Mouse (Mus musculus): ENCODE measurements at regions not wholly inside any gene's neighbourhood (a gene's known extent, or its start where the extent isn't known, plus 50 kb on each side); places are given as distances from the start of the nearest gene placed in this dataset.
A peak's percentile ranks its signal among the peaks of the same experiment; 100 is the strongest.
"Not testable (repeated sequence)": the region's sequence is repeated elsewhere in the genome, so short reads cannot be mapped to it uniquely, and the experiment has no call there.

DNA sequence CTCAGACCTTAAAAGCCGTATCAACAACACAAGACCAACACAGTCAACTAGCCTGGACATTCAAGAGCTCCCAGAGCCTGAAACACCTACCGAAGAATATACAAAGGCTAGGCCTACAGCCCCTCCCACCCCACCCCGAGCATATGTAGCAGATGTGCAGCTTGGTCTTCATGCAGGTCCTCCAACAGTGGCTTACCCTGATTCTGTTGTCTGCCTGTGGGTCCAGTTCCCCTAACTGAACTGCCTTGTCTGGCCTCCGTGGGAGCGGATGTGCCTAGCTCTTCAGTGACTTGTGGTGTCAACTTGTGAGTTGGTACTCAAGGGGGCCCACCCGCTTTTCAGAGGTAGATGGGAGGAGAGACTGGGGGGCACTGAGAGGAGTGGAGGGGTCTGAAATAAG, 398.6 kb downstream of the Arl4a start:
- Histone ChIP-seq H3K27ac (replicated peaks; ENCODE audit: insufficient read depth, low read depth, low read length) (no peak overlapping the region), H3K9ac (ENCODE audit: low read depth, low read length) (no peak overlapping the region), H3K27me3 (ENCODE audit: control insufficient read depth, insufficient read depth, low read length) (0 out of 2 replicates have a peak, but pooled peaks cover 2% of the 10 kb centered on the region), H3K79me2 (ENCODE audit: control insufficient read depth, insufficient read depth, low read length) (no peaks in the 10 kb centered on the region), H3K4me1 (ENCODE audit: control insufficient read depth, insufficient read depth, low read length) (no peaks in the 10 kb centered on the region), H3K36me3 (ENCODE audit: control insufficient read depth, insufficient read depth, low read length) (no peaks in the 10 kb centered on the region), H3K4me3 (ENCODE audit: insufficient read depth, low read depth, low read length) (no peak overlapping the region)
- 77% methylated on average over 6 of the region's 6 CpGs for WGBS
- no peak for DNase-seq (ENCODE audit: extremely low read depth, low read depth, low spot score)
- TF ChIP-seq CTCF (IDR thresholded peaks at IDR 0.05; ENCODE audit: low read depth, low read length) (no peak), POLR2A (IDR thresholded peaks at IDR 0.05; ENCODE audit: extremely low read depth, insufficient read depth, low read length) (no peak)

DNA sequence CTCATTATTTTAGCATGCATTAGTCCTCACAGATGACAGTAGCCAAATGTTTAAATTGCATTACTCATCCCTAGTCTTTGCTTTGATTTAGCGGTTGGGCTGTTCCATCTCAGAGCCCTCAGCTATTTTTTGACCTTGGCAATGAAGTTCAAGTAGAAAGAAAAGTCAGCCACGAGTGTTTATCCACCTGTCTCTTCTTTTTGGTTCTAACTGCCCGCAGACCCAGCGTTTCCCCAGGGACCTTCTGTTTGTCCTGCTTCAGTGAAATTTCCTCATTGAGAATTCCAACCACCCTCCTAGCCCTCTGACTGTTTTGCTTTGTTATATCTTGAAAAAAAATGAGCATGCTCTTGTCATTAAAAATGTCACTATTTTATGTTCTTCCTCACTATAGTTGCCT, 403.5 kb downstream of the Arl4a start:
- Histone ChIP-seq H3K27ac (replicated peaks; ENCODE audit: insufficient read depth, low read depth, low read length) (no peak overlapping the region), H3K36me3 (ENCODE audit: control insufficient read depth, insufficient read depth, low read length) (no peaks in the 10 kb centered on the region), H3K27me3 (ENCODE audit: control insufficient read depth, insufficient read depth, low read length) (0 out of 2 replicates have a peak, but pooled peaks cover 2% of the 10 kb centered on the region), H3K4me3 (ENCODE audit: insufficient read depth, low read depth, low read length) (no peak overlapping the region), H3K9ac (ENCODE audit: low read depth, low read length) (no peak overlapping the region), H3K79me2 (ENCODE audit: control insufficient read depth, insufficient read depth, low read length) (no peaks in the 10 kb centered on the region), H3K4me1 (ENCODE audit: control insufficient read depth, insufficient read depth, low read length) (no peaks in the 10 kb centered on the region)
- DNase-seq (ENCODE audit: extremely low read depth, low read depth, low spot score) = no peak
- TF ChIP-seq CTCF (IDR thresholded peaks at IDR 0.05; ENCODE audit: low read depth, low read length) (no peak), POLR2A (IDR thresholded peaks at IDR 0.05; ENCODE audit: extremely low read depth, insufficient read depth, low read length) (no peak)
- WGBS = 70% methylated on average over 4 of the region's 4 CpGs

DNA sequence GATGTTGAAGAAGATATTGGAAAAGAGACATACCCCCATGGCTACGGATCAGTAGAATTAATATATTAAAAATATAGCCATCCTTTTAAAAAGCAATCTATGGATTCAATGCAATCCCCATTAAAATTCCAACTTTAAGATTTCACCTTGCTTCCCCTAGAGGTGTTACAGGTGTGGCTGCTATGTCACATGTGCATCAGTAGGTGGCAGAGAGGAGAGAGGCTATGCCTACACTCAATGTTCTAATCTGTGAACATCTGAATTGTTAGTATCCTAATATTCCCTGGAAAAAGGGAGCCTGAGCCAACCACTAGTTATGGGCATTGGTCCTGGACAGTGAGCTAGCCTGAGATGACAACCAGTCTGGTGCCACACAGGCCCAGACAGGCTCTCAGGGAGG, 416.6 kb downstream of the Arl4a start:
- H3K4me3 ChIP-seq (ENCODE audit: insufficient read depth, low read depth, low read length) = no peak overlapping the region
- H3K4me1 ChIP-seq (ENCODE audit: control insufficient read depth, insufficient read depth, low read length) = no peaks in the 10 kb centered on the region
- no peaks in the 10 kb centered on the region for H3K36me3 ChIP-seq (ENCODE audit: control insufficient read depth, insufficient read depth, low read length)
- H3K27me3 ChIP-seq (ENCODE audit: control insufficient read depth, insufficient read depth, low read length) = no peaks in the 10 kb centered on the region
- H3K9ac ChIP-seq (ENCODE audit: low read depth, low read length) = no peak overlapping the region
- H3K27ac ChIP-seq (replicated peaks; ENCODE audit: insufficient read depth, low read depth, low read length) = no peak overlapping the region
- H3K79me2 ChIP-seq (ENCODE audit: control insufficient read depth, insufficient read depth, low read length) = no peaks in the 10 kb centered on the region
- no peak; the same call in 1 of the 2 replicates for TF ChIP-seq CTCF (IDR thresholded peaks at IDR 0.05; ENCODE audit: low read depth, low read length)
- TF ChIP-seq POLR2A (IDR thresholded peaks at IDR 0.05; ENCODE audit: extremely low read depth, insufficient read depth, low read length) = no peak
- 94% methylated on average over 1 of the region's 1 CpGs for WGBS
- DNase-seq (ENCODE audit: extremely low read depth, low read depth, low spot score) = peak; percentile 1

DNA sequence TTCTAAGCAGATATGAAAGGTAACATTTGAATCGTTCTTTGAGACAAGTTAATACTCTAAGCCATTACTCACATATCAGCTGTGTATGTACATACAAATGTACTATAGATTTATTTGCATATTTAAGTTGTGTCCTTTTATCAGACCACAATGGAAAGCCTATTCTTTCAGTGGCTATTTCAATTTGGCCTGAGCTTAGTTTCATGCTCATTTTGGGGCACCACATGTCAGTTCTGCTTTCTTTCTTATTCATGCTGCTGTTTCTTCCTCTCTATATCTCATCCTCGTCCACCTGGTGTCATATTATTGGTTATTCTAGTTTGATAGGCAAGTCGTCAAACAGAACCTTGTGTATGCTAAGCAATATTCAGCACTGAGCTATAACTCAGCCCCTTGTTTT, 432.5 kb downstream of the Arl4a start:
- H3K9ac ChIP-seq (ENCODE audit: low read depth, low read length) = no peak overlapping the region
- H3K79me2 ChIP-seq (ENCODE audit: control insufficient read depth, insufficient read depth, low read length) = no peaks in the 10 kb centered on the region
- no peaks in the 10 kb centered on the region for H3K27me3 ChIP-seq (ENCODE audit: control insufficient read depth, insufficient read depth, low read length)
- WGBS = 45% methylated on average over 3 of the region's 3 CpGs
- no peaks in the 10 kb centered on the region for H3K4me1 ChIP-seq (ENCODE audit: control insufficient read depth, insufficient read depth, low read length)
- no peak for TF ChIP-seq CTCF (IDR thresholded peaks at IDR 0.05; ENCODE audit: low read depth, low read length)
- TF ChIP-seq POLR2A (IDR thresholded peaks at IDR 0.05; ENCODE audit: extremely low read depth, insufficient read depth, low read length) = no peak
- no peak overlapping the region for H3K27ac ChIP-seq (replicated peaks; ENCODE audit: insufficient read depth, low read depth, low read length)
- H3K4me3 ChIP-seq (ENCODE audit: insufficient read depth, low read depth, low read length) = no peak overlapping the region
- no peaks in the 10 kb centered on the region for H3K36me3 ChIP-seq (ENCODE audit: control insufficient read depth, insufficient read depth, low read length)
- DNase-seq (ENCODE audit: extremely low read depth, low read depth, low spot score) = no peak

DNA sequence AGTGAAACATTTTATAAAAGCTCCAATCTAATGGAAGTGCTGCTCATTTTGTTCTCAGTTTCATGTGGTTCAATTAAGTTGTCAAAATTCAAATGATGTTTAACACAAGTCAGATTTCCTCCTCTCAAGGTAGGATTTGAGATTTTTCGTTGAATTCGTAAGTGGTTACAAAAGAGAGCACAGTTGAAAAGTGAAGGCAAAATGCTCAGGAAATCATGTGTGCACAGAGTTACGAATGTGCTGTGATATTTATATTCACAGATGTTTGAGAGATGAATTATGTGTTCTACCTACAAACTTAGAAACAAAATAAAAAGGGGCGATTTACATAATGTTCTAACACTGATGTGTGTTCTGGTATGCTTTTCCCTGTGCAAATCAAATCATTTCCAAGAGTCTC, 433.1 kb downstream of the Arl4a start:
- Histone ChIP-seq H3K36me3 (ENCODE audit: control insufficient read depth, insufficient read depth, low read length) (no peaks in the 10 kb centered on the region), H3K27ac (replicated peaks; ENCODE audit: insufficient read depth, low read depth, low read length) (no peak overlapping the region), H3K27me3 (ENCODE audit: control insufficient read depth, insufficient read depth, low read length) (no peaks in the 10 kb centered on the region), H3K9ac (ENCODE audit: low read depth, low read length) (no peak overlapping the region), H3K79me2 (ENCODE audit: control insufficient read depth, insufficient read depth, low read length) (no peaks in the 10 kb centered on the region), H3K4me1 (ENCODE audit: control insufficient read depth, insufficient read depth, low read length) (no peaks in the 10 kb centered on the region), H3K4me3 (ENCODE audit: insufficient read depth, low read depth, low read length) (no peak overlapping the region)
- WGBS = 74% methylated on average over 4 of the region's 4 CpGs
- TF ChIP-seq POLR2A (IDR thresholded peaks at IDR 0.05; ENCODE audit: extremely low read depth, insufficient read depth, low read length) = no peak
- no peak for TF ChIP-seq CTCF (IDR thresholded peaks at IDR 0.05; ENCODE audit: low read depth, low read length)
- no peak for DNase-seq (ENCODE audit: extremely low read depth, low read depth, low spot score)

DNA sequence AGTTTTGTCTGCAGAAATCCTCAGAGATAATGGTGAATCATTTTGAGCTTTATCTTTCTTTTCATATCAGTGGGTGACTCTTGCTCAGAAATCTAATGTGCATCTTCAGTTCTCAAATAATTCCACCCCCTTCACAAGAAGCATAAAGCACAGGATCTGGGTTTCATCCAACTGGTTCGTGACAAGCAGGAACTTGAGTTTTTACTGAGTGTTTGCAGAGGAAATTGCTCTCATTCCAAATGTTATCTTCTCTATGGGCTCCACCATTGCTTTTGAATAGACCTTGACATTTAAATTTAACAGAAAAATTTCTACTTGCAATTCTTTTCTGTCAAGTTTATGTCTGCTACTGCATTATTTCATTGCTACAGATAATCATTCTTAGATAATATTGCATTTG, 443.1 kb downstream of the Arl4a start:
- Histone ChIP-seq H3K27me3 (ENCODE audit: control insufficient read depth, insufficient read depth, low read length) (no peaks in the 10 kb centered on the region), H3K27ac (replicated peaks; ENCODE audit: insufficient read depth, low read depth, low read length) (no peak overlapping the region), H3K9ac (ENCODE audit: low read depth, low read length) (no peak overlapping the region), H3K4me1 (ENCODE audit: control insufficient read depth, insufficient read depth, low read length) (no peaks in the 10 kb centered on the region), H3K79me2 (ENCODE audit: control insufficient read depth, insufficient read depth, low read length) (no peaks in the 10 kb centered on the region), H3K36me3 (ENCODE audit: control insufficient read depth, insufficient read depth, low read length) (no peaks in the 10 kb centered on the region), H3K4me3 (ENCODE audit: insufficient read depth, low read depth, low read length) (no peak overlapping the region)
- 28% methylated on average over 1 of the region's 1 CpGs for WGBS
- DNase-seq (ENCODE audit: extremely low read depth, low read depth, low spot score) = no peak
- TF ChIP-seq POLR2A (IDR thresholded peaks at IDR 0.05; ENCODE audit: extremely low read depth, insufficient read depth, low read length) (no peak), CTCF (IDR thresholded peaks at IDR 0.05; ENCODE audit: low read depth, low read length) (no peak)

DNA sequence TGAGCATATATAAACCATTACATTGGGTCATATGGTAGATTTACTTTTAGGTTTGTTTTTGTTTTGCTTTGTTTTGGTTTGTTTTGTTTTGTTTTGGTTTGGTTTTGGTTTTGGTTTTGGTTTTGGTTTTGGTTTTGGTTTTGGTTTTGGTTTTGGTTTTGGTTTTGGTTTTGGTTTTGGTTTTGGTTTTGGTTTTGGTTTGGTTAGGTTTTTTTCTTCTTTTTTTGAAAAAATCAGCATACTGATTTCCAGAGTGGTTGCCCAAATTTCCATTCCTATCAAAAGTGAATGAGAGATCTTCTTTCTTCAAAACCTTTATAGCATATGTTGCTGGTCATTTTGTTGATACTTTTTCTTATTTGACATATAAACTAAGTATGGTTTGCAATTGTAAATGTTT, 444.0 kb downstream of the Arl4a start:
- not testable (repeated sequence) for H3K27ac ChIP-seq (replicated peaks; ENCODE audit: insufficient read depth, low read depth, low read length); H3K36me3 ChIP-seq (ENCODE audit: control insufficient read depth, insufficient read depth, low read length); H3K79me2 ChIP-seq (ENCODE audit: control insufficient read depth, insufficient read depth, low read length); H3K9ac ChIP-seq (ENCODE audit: low read depth, low read length); H3K4me3 ChIP-seq (ENCODE audit: insufficient read depth, low read depth, low read length); H3K27me3 ChIP-seq (ENCODE audit: control insufficient read depth, insufficient read depth, low read length); DNase-seq (ENCODE audit: extremely low read depth, low read depth, low spot score); H3K4me1 ChIP-seq (ENCODE audit: control insufficient read depth, insufficient read depth, low read length)
